Mouse (Mus musculus): ENCODE measurements at regions not wholly inside any gene's neighbourhood (a gene's known extent, or its start where the extent isn't known, plus 50 kb on each side); places are given as distances from the start of the nearest gene placed in this dataset.

- Histone ChIP-seq H3K4me3 (ENCODE audit: low read depth, low read length) (no peak overlapping the region), H3K36me3 (replicated peaks) (no peaks in the 10 kb centered on the region), H3K27me3 (ENCODE audit: insufficient read depth, low read length) (peaks cover 5% of the 10 kb centered on the region; the same call in 1 of the 2 replicates), H3K9me3 (replicated peaks) (no peaks in the 10 kb centered on the region), H3K4me1 (ENCODE audit: insufficient read depth, low read depth, low read length) (no peaks in the 10 kb centered on the region)
- DNase-seq (ENCODE audit: low spot score) (no peak), ATAC-seq (ENCODE audit: extremely low read depth, insufficient number of reproducible peaks, low FRiP score, poor library complexity, severe bottlenecking) (no peak)
- TF ChIP-seq GATA2 (IDR thresholded peaks at IDR 0.05; ENCODE audit: borderline replicate concordance, low read depth, low read length), result no peak
- no peak for TF ChIP-seq GATA1 (IDR thresholded peaks at IDR 0.05; ENCODE audit: borderline replicate concordance, low read length)
- no peak for TF ChIP-seq CTCF (IDR thresholded peaks at IDR 0.05; ENCODE audit: low read depth, low read length)
- no peak for TF ChIP-seq TAL1 (conservative IDR thresholded peaks at IDR 0.05; ENCODE audit: low read depth, low read length)
Observed at GRCm38 (mm10) chr11:64321900-64322425, 113.2 kb upstream of the Hs3st3a1 start.

- ATAC-seq (ENCODE audit: extremely low read depth, insufficient number of reproducible peaks, low FRiP score, poor library complexity, severe bottlenecking) (no peak), DNase-seq (ENCODE audit: low spot score) (no peak)
- Histone ChIP-seq H3K36me3 (replicated peaks) (no peaks in the 10 kb centered on the region), H3K27me3 (ENCODE audit: insufficient read depth, low read length) (peaks cover 5% of the 10 kb centered on the region; the same call in 1 of the 2 replicates), H3K4me1 (ENCODE audit: insufficient read depth, low read depth, low read length) (no peaks in the 10 kb centered on the region), H3K4me3 (ENCODE audit: low read depth, low read length) (no peak overlapping the region), H3K9me3 (replicated peaks) (no peaks in the 10 kb centered on the region)
- TF ChIP-seq TAL1 (conservative IDR thresholded peaks at IDR 0.05; ENCODE audit: low read depth, low read length) (no peak), CTCF (IDR thresholded peaks at IDR 0.05; ENCODE audit: low read depth, low read length) (no peak), POLR2AphosphoS5 (IDR thresholded peaks at IDR 0.05; ENCODE audit: insufficient replicate concordance, low read depth, low read length) (no peak), GATA2 (IDR thresholded peaks at IDR 0.05; ENCODE audit: borderline replicate concordance, low read depth, low read length) (no peak), GATA1 (IDR thresholded peaks at IDR 0.05; ENCODE audit: borderline replicate concordance, low read length) (no peak)
Observed at GRCm38 (mm10) chr11:64317458-64317857, 117.7 kb upstream of the Hs3st3a1 start.

- H3K4me3 ChIP-seq (ENCODE audit: low read depth, low read length), result no peak overlapping the region
- no peak for ATAC-seq (ENCODE audit: extremely low read depth, insufficient number of reproducible peaks, low FRiP score, poor library complexity, severe bottlenecking)
- H3K9me3 ChIP-seq (replicated peaks), result no peaks in the 10 kb centered on the region
- H3K27me3 ChIP-seq (ENCODE audit: insufficient read depth, low read length), result no peaks in the 10 kb centered on the region
- TF ChIP-seq CTCF (IDR thresholded peaks at IDR 0.05; ENCODE audit: low read depth, low read length) (no peak), GATA1 (IDR thresholded peaks at IDR 0.05; ENCODE audit: borderline replicate concordance, low read length) (no peak), POLR2AphosphoS5 (IDR thresholded peaks at IDR 0.05; ENCODE audit: insufficient replicate concordance, low read depth, low read length) (no peak), TAL1 (conservative IDR thresholded peaks at IDR 0.05; ENCODE audit: low read depth, low read length) (no peak)
- H3K4me1 ChIP-seq (ENCODE audit: insufficient read depth, low read depth, low read length), result no peaks in the 10 kb centered on the region
- no peaks in the 10 kb centered on the region for H3K36me3 ChIP-seq (replicated peaks)
- no peak for DNase-seq (ENCODE audit: low spot score)
Observed at GRCm38 (mm10) chr11:64314997-64315396, 120.1 kb upstream of the Hs3st3a1 start.

GRCm38 (mm10) chr11:64313241-64313640 lies 121.9 kb upstream of the Hs3st3a1 start:
- TF ChIP-seq TAL1 (conservative IDR thresholded peaks at IDR 0.05; ENCODE audit: low read depth, low read length), result no peak
- TF ChIP-seq POLR2AphosphoS5 (IDR thresholded peaks at IDR 0.05; ENCODE audit: insufficient replicate concordance, low read depth, low read length), result no peak
- Histone ChIP-seq H3K9me3 (replicated peaks) (no peaks in the 10 kb centered on the region), H3K36me3 (replicated peaks) (no peaks in the 10 kb centered on the region), H3K4me1 (ENCODE audit: insufficient read depth, low read depth, low read length) (no peaks in the 10 kb centered on the region), H3K27me3 (ENCODE audit: insufficient read depth, low read length) (no peaks in the 10 kb centered on the region), H3K4me3 (ENCODE audit: low read depth, low read length) (no peak overlapping the region)
- DNase-seq (ENCODE audit: low spot score), result no peak
- ATAC-seq (ENCODE audit: extremely low read depth, insufficient number of reproducible peaks, low FRiP score, poor library complexity, severe bottlenecking), result no peak

- H3K36me3 ChIP-seq (replicated peaks), result no peaks in the 10 kb centered on the region
- no peaks in the 10 kb centered on the region for H3K4me1 ChIP-seq (ENCODE audit: insufficient read depth, low read depth, low read length)
- no peak for ATAC-seq (ENCODE audit: extremely low read depth, insufficient number of reproducible peaks, low FRiP score, poor library complexity, severe bottlenecking)
- H3K27me3 ChIP-seq (ENCODE audit: insufficient read depth, low read length), result no peaks in the 10 kb centered on the region
- TF ChIP-seq GATA1 (IDR thresholded peaks at IDR 0.05; ENCODE audit: borderline replicate concordance, low read length) (no peak), GATA2 (IDR thresholded peaks at IDR 0.05; ENCODE audit: borderline replicate concordance, low read depth, low read length) (no peak), CTCF (IDR thresholded peaks at IDR 0.05; ENCODE audit: low read depth, low read length) (no peak), POLR2AphosphoS5 (IDR thresholded peaks at IDR 0.05; ENCODE audit: insufficient replicate concordance, low read depth, low read length) (no peak), TAL1 (conservative IDR thresholded peaks at IDR 0.05; ENCODE audit: low read depth, low read length) (no peak)
- no peak for DNase-seq (ENCODE audit: low spot score)
- H3K4me3 ChIP-seq (ENCODE audit: low read depth, low read length), result no peak overlapping the region
- no peaks in the 10 kb centered on the region for H3K9me3 ChIP-seq (replicated peaks)
Observed at GRCm38 (mm10) chr11:64309881-64310280, 125.3 kb upstream of the Hs3st3a1 start.

GRCm38 (mm10) chr11:64297825-64298224 lies 137.3 kb upstream of the Hs3st3a1 start:
- DNase-seq (ENCODE audit: low spot score) (no peak), ATAC-seq (ENCODE audit: extremely low read depth, insufficient number of reproducible peaks, low FRiP score, poor library complexity, severe bottlenecking) (no peak)
- no peaks in the 10 kb centered on the region for H3K27me3 ChIP-seq (ENCODE audit: insufficient read depth, low read length)
- no peaks in the 10 kb centered on the region for H3K36me3 ChIP-seq (replicated peaks)
- H3K4me3 ChIP-seq (ENCODE audit: low read depth, low read length), result no peak overlapping the region
- no peaks in the 10 kb centered on the region for H3K4me1 ChIP-seq (ENCODE audit: insufficient read depth, low read depth, low read length)
- TF ChIP-seq GATA2 (IDR thresholded peaks at IDR 0.05; ENCODE audit: borderline replicate concordance, low read depth, low read length) (no peak), GATA1 (IDR thresholded peaks at IDR 0.05; ENCODE audit: borderline replicate concordance, low read length) (no peak), CTCF (IDR thresholded peaks at IDR 0.05; ENCODE audit: low read depth, low read length) (no peak), TAL1 (conservative IDR thresholded peaks at IDR 0.05; ENCODE audit: low read depth, low read length) (no peak), POLR2AphosphoS5 (IDR thresholded peaks at IDR 0.05; ENCODE audit: insufficient replicate concordance, low read depth, low read length) (no peak)
- H3K9me3 ChIP-seq (replicated peaks), result no peaks in the 10 kb centered on the region

- H3K4me1 ChIP-seq (ENCODE audit: insufficient read depth, low read depth, low read length), result no peaks in the 10 kb centered on the region
- no peaks in the 10 kb centered on the region for H3K36me3 ChIP-seq (replicated peaks)
- ATAC-seq (ENCODE audit: extremely low read depth, insufficient number of reproducible peaks, low FRiP score, poor library complexity, severe bottlenecking), result no peak
- no peak for TF ChIP-seq CTCF (IDR thresholded peaks at IDR 0.05; ENCODE audit: low read depth, low read length)
- TF ChIP-seq GATA2 (IDR thresholded peaks at IDR 0.05; ENCODE audit: borderline replicate concordance, low read depth, low read length), result no peak
- no peak for TF ChIP-seq POLR2AphosphoS5 (IDR thresholded peaks at IDR 0.05; ENCODE audit: insufficient replicate concordance, low read depth, low read length)
- TF ChIP-seq GATA1 (IDR thresholded peaks at IDR 0.05; ENCODE audit: borderline replicate concordance, low read length), result no peak
- H3K9me3 ChIP-seq (replicated peaks), result no peaks in the 10 kb centered on the region
- DNase-seq (ENCODE audit: low spot score), result no peak
- no peaks in the 10 kb centered on the region; the same call in 1 of the 2 replicates for H3K27me3 ChIP-seq (ENCODE audit: insufficient read depth, low read length)
- H3K4me3 ChIP-seq (ENCODE audit: low read depth, low read length), result no peak overlapping the region
Observed at GRCm38 (mm10) chr11:64288236-64288635, 146.9 kb upstream of the Hs3st3a1 start.

Measured in G1E (cell line).